Mouse (Mus musculus) retina, adult 2 months (tissue): ENCODE results near the gene Atp5k.

Source experiments
- DNase-seq: peaks from one replicate; pipeline ENCODE4 v3.0.0-alpha.2; 2012; ENCODE audit warnings: low read depth, low spot score

Atp5k gene

DNA sequence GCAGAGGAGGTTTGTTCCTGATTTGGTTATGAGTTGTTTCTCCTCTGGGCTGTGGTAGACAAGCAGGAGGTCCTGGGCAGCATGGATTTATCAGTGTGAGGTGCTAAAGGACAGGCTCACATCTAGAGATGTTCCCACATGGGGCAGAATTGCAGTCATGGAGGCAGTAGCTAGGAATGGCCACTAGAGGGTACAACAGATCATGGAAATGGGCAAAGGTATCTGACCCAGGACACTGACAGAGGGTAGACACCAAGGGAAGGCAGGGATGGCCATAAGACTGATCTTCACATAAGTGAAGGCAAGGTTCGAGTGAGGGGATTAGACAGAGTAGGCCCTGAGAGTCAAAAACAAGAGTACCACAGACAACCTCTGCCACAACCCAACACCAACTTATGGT lies 7.1 kb downstream of the Atp5k start:
- no peak for DNase-seq

DNA sequence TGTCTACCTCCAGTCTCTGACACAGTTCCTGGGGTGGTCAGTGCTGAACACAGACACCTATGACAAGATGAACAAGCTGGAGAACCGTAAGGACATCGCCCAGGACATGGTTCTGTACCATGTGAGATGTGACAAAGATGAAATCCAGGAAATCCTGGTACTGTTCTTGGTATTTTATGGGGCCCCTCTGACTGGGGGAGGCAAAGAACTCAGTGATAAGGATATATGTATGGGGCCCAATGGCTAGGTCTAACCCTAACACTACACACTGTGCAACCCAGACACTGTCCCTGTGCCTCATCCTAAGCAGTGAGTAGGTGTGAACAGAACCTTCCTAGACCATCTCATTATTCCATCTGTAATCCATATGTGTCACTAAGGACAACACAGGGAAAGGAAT lies 10.8 kb downstream of the Atp5k start:
- DNase-seq = no peak

DNA sequence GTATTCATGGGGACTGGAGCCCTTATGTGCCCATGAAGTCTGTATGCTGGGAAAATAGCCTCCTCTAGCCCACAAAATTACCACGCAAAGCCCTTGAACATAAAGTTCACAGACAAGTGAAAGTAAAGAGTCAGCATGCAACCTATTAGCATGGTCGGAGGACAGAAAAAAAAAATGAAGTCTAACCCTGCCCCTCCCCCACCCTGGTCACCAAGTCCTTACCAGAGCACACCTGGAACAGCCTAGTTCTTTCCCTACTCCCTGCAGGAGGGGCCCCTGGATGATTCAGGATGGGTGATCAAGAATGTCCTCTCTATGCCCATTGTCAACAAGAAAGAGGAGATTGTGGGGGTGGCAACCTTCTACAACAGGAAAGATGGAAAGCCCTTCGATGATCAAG lies 11.5 kb downstream of the Atp5k start:
- no peak for DNase-seq

DNA sequence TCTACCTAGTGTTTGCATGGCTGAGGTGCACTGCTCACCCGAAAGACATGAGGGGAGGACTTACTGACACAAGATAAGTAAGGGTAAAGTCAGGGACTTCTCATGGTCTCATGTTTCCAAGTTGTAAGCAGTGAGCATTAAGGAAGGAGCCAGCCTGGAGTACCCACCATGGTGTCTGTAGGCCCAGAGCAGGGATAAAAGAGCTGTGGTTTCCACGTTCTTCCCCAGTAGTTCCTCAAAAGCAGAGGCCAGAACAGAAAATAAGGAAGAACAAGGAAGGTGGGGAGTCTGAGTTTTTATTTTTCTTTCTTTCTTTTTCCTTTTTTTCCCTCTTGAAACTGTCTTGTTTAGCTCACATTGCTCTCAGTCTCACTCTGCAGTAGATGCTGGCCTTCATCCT lies 19.5 kb downstream of the Atp5k start:
- no peak for DNase-seq

DNA sequence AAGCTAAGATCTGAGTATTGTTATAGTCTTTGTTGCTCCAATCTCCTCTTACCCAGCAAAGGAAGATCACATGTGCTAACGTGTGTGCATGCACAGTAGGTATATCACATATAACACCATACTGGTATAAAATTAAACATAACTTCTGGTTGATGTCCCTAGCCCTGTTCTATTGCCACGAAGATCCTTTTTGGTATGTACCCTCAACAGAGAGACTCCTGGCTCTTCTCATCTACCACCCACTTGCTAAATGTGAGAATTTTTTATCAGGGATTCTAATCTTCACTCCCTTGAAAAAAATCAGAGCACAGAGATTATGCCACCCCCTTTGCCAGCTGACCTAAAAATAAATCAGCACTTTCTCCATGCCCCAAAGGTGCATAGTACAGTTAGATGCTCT lies 27.3 kb downstream of the Atp5k start:
- DNase-seq = no peak

DNA sequence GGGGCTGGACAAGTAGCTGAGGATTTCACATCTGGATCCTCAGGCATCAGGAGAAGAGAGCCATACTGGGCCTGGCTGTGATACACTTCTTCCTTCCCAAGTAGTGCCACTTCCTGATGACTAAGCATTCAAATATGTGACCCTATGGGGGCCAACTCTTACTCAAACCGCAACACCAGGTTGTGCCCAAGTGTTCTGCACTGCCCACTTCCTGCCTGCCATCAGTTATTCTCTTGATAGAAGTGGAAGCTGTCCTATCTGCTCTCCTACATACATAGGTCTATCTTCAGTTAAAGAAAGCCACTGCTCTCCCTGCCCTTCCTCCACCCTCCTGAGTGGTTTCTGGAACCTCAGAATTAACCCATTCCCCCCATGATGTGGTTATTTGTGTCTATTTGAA lies 28.8 kb downstream of the Atp5k start:
- no peak for DNase-seq

DNA sequence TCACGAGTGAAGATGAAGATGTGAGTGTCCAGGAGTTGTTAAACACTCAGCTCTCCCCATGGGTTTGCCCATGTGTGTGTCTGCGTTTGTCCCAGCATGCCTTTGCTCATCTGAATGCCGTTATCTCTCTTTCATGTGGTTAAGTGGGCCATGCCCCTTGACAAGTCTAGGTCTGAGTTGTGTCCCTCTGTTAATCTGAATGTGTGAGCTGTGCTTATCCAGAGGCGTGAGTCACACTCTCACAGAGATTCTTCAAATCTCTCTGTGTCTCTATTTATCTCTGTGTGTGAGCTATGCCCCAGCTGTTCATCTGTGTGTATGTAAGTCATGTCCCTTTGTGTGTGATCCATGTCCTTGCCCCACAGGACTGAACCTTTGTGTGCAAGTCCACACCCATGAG lies 30.8 kb downstream of the Atp5k start:
- DNase-seq = no peak

DNA sequence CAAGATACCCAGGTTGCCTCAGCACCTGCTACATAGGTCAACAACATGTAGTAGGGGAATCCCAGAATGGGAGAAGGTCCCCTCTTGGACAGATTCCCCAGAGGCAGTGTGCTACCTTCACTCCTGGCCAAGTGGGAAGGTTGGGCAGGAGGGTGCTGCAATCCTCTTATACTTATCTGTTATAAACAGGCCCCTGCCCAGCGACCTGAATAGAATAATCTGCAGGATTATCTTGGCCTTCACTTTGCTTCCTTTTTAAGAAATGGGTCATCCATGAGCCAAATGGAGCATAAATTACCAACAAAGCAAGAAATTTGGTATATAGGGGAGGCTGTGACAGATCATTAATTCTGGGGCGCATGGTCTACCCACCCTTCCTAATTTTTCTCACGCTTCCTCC lies 44.5 kb downstream of the Atp5k start:
- DNase-seq = peak; percentile 77

DNA sequence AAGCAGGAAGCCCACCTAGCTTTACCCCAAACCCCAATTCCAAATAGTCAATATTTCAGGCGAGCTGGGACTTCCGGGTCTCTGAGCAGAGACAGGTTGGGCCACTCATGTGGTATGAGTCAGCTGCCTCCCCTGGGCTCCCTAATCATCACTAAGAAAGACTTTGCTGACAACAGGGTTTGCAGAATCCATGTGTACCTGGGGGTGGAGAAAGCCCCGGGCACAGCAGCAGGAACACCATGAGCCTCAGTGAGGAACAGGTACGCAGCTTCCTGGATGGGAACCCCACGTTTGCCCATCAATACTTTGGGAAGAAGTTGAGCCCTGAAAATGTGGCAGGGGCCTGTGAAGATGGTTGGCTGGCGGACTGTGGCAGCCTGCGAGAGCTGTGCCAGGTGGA lies 46.0 kb downstream of the Atp5k start, which contains the start of gene Pde6b:
TSS of gene Pde6b (plus strand) at position 191 of the 400 bp plus-strand sequence.
- DNase-seq = peak; percentile 75

DNA sequence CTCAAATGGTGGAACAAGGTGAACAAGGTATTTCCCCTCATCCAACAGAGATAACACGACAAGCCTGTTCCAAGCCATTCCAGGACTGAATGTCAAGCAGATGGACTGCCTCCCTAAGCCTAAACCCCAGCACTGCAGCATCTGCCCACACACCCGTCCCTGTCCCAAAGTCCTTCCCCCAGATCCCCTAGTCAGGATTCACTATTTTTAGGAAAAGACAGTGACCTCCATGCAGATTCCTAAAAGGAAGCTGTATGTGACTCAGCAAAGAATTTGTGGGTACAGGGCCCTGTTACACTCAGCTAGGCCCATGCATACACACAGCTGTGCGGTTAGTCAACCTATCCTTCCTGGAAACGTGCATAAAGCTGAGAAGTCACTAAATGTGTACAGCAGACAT lies 47.8 kb downstream of the Atp5k start:
- no peak for DNase-seq

DNA sequence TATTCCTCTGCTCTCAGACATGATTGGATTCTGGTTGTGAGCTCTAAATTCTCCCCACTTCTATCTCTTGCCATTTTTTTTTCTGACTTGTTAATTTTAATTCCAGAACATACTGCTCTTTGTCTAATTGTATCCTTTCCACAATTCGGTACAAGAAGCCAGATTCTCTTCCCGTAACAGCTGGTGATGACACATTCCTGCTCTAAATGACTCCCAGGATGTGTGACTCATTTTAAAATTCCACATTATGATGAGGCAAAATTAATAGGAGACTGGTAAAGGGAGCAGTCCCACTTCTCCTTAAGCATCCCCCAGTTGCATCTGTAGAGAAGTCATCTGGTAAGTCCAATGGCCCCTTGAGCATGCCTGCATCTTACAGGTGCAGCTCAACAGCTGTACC lies 48.6 kb downstream of the Atp5k start:
- DNase-seq = no peak
